Mouse (Mus musculus) macrophage (primary cell): Measurements from ENCODE around the gene Srebf2. TPM values are rescaled to one million over a fixed set of nuclear protein-coding genes. Genes with fewer than 3 reads are reported as not detected.

ENCODE experiments used
- H3K27ac ChIP-seq: fragments of 350-480 bp; formaldehyde crosslinking; 2 replicates; pipeline ENCODE4 v1.9.0; 2021
- H3K36me3 ChIP-seq: fragments of 350-480 bp; formaldehyde crosslinking; 2 replicates; pipeline ENCODE4 v1.9.0; 2021; ENCODE audit errors: inconsistent target
- H3K4me3 ChIP-seq: fragments of 350-480 bp; formaldehyde crosslinking; 2 replicates; pipeline ENCODE4 v1.9.0; 2021; ENCODE audit errors: inconsistent target
- H3K79me2 ChIP-seq: fragments of 350-480 bp; formaldehyde crosslinking; 2 replicates; pipeline ENCODE4 v1.9.0; 2021; ENCODE audit errors: inconsistent target
- WGBS: methylation state at CpG from one replicate; pipeline ENCODE4 v1.1.7; 2026; ENCODE audit warnings: inconsistent platforms; ENCODE audit not compliant: missing documents; 5-methylcytosine and 5-hydroxymethylcytosine counted together
- polyA plus RNA-seq: library from polyadenylated mRNA; stranded (reverse); fragments of 250-400 nt; gene quantifications from 3 replicates; pipeline ENCODE4 v1.2.4, GENCODE M21; 2018; ENCODE audit warnings: inconsistent platforms

Gene Srebf2
- polyA plus RNA-seq, 1 experiment from 2014 or later: 41.2 TPM

GRCm38 (mm10) chr15:82145851-82146769 lies 871 bp upstream of the Srebf2 start:
- WGBS: 37% methylated on average over 11 of the region's 11 CpGs
- Histone ChIP-seq H3K4me3 (no peak overlapping the region), H3K27ac (peak overlapping the region; percentile 95), H3K79me2 (peaks cover 35% of the 10 kb centered on the region), H3K36me3 (peaks cover 3% of the 10 kb centered on the region; the same call in 1 of the 2 replicates)

- under 1% methylated on average over 40 of the region's 50 CpGs for WGBS
- H3K27ac ChIP-seq: peak overlapping the region; percentile 76
- H3K36me3 ChIP-seq: no peaks in the 10 kb centered on the region
- peaks cover 51% of the 10 kb centered on the region for H3K79me2 ChIP-seq
- H3K4me3 ChIP-seq: peak overlapping the region; percentile 82
Measured at GRCm38 (mm10) chr15:82147611-82148111, 680 bp downstream of the Srebf2 start.

- no peaks in the 10 kb centered on the region for H3K36me3 ChIP-seq
- peak overlapping the region; percentile 82 for H3K4me3 ChIP-seq
- 5% methylated on average over 9 of the region's 9 CpGs for whole genome bisulfite sequencing
- H3K79me2 ChIP-seq: peaks cover 59% of the 10 kb centered on the region
- H3K27ac ChIP-seq: peak overlapping the region; percentile 76
Measured at GRCm38 (mm10) chr15:82148510-82148911, 1.5 kb downstream of the Srebf2 start.

GRCm38 (mm10) chr15:82150042-82150441 lies 3.1 kb downstream of the Srebf2 start:
- H3K4me3 ChIP-seq: no peak overlapping the region
- H3K27ac ChIP-seq: no peak overlapping the region
- peaks cover 75% of the 10 kb centered on the region for H3K79me2 ChIP-seq
- no peaks in the 10 kb centered on the region for H3K36me3 ChIP-seq

- Histone ChIP-seq H3K79me2 (peaks cover 86% of the 10 kb centered on the region), H3K27ac (no peak overlapping the region), H3K4me3 (no peak overlapping the region), H3K36me3 (no peaks in the 10 kb centered on the region)
- 39% methylated on average over 4 of the region's 4 CpGs for WGBS
Measured at GRCm38 (mm10) chr15:82151176-82151575, 4.2 kb downstream of the Srebf2 start.

- H3K27ac ChIP-seq: no peak overlapping the region
- WGBS: 14% methylated on average over 12 of the region's 12 CpGs
- peaks cover 94% of the 10 kb centered on the region for H3K79me2 ChIP-seq
- H3K36me3 ChIP-seq: no peaks in the 10 kb centered on the region
- H3K4me3 ChIP-seq: no peak overlapping the region
Measured at GRCm38 (mm10) chr15:82152022-82152421, 5.0 kb downstream of the Srebf2 start.

- Histone ChIP-seq H3K79me2 (peaks cover 98% of the 10 kb centered on the region), H3K36me3 (no peaks in the 10 kb centered on the region), H3K27ac (no peak overlapping the region), H3K4me3 (no peak overlapping the region)
- 55% methylated on average over 7 of the region's 7 CpGs for WGBS
Measured at GRCm38 (mm10) chr15:82152435-82152834, 5.5 kb downstream of the Srebf2 start.

GRCm38 (mm10) chr15:82156298-82156697 lies 9.3 kb downstream of the Srebf2 start:
- no peaks in the 10 kb centered on the region for H3K36me3 ChIP-seq
- H3K4me3 ChIP-seq: no peak overlapping the region
- 40% methylated on average over 6 of the region's 6 CpGs for WGBS
- H3K79me2 ChIP-seq: peaks cover 100% of the 10 kb centered on the region
- peak overlapping the region; percentile 46 for H3K27ac ChIP-seq

- H3K79me2 ChIP-seq: peaks cover 100% of the 10 kb centered on the region
- H3K4me3 ChIP-seq: no peak overlapping the region
- 17% methylated on average over 9 of the region's 10 CpGs for WGBS
- no peaks in the 10 kb centered on the region for H3K36me3 ChIP-seq
- peak overlapping the region; percentile 46 for H3K27ac ChIP-seq
Measured at GRCm38 (mm10) chr15:82156902-82157301, 9.9 kb downstream of the Srebf2 start.

- Histone ChIP-seq H3K27ac (no peak overlapping the region), H3K79me2 (peaks cover 100% of the 10 kb centered on the region), H3K36me3 (no peaks in the 10 kb centered on the region), H3K4me3 (no peak overlapping the region)
- WGBS: 78% methylated on average over 17 of the region's 17 CpGs
Measured at GRCm38 (mm10) chr15:82158243-82159035, 11.5 kb downstream of the Srebf2 start.

- Histone ChIP-seq H3K4me3 (no peak overlapping the region), H3K79me2 (peaks cover 100% of the 10 kb centered on the region), H3K27ac (no peak overlapping the region), H3K36me3 (no peaks in the 10 kb centered on the region)
- 95% methylated on average over 9 of the region's 9 CpGs for WGBS
Measured at GRCm38 (mm10) chr15:82159471-82159870, 12.5 kb downstream of the Srebf2 start.

- WGBS: 69% methylated on average over 11 of the region's 11 CpGs
- H3K27ac ChIP-seq: no peak overlapping the region
- peaks cover 100% of the 10 kb centered on the region for H3K79me2 ChIP-seq
- H3K36me3 ChIP-seq: no peaks in the 10 kb centered on the region
- H3K4me3 ChIP-seq: no peak overlapping the region
Measured at GRCm38 (mm10) chr15:82160731-82161640, 14.0 kb downstream of the Srebf2 start.

- Histone ChIP-seq H3K27ac (no peak overlapping the region), H3K79me2 (peaks cover 100% of the 10 kb centered on the region), H3K4me3 (no peak overlapping the region), H3K36me3 (no peaks in the 10 kb centered on the region)
- 87% methylated on average over 12 of the region's 12 CpGs for WGBS
Measured at GRCm38 (mm10) chr15:82161965-82162600, 15.1 kb downstream of the Srebf2 start.
